Mouse (Mus musculus) 3T3-L1 (cell line): ENCODE data around the gene Foxp1.

ENCODE experiments used
- DNase-seq: peaks from one replicate; pipeline ENCODE4 v3.0.0-alpha.2; 2015; ENCODE audit warnings: low read depth, low spot score

Foxp1 gene

DNA sequence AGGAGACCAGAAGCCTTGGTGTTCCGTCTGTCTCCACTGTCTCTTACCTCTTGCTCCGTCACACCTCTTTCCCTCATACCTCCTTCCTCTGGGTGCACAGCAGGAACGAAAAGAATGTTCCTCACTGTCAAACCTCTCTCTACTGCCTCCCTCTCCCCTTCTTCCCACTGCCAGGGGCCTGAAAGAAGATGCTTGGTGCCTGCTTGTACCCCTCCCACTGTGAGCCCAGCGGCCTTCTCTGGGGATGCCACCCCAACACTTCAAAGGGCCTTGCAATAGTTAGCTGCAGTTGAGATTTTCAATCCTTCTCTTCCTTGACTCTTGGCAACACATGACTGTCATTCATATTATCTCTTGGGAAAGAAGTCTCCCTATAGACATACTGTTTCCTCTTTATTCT is 339.7 kb downstream of the Foxp1 start:
- no peak for DNase-seq

DNA sequence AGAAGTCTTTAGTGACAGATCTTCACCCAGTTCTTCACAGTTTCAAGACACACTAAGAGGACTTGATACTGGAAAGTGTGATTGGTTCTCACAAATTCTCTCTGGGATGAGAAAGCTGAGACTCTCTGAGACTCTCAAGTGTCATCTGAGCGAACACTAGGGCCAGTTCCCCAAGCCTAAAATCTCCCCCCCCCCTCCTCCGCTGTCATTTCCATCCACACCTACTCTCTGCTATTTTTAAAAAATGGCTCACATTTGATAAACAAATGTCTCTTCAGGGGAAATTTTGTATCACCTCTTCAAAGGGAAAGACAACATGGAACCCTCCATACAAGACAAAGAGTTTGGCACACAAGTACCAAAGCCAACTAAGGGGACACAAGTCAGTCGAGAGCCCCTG is 346.3 kb downstream of the Foxp1 start:
- no peak for DNase-seq

DNA sequence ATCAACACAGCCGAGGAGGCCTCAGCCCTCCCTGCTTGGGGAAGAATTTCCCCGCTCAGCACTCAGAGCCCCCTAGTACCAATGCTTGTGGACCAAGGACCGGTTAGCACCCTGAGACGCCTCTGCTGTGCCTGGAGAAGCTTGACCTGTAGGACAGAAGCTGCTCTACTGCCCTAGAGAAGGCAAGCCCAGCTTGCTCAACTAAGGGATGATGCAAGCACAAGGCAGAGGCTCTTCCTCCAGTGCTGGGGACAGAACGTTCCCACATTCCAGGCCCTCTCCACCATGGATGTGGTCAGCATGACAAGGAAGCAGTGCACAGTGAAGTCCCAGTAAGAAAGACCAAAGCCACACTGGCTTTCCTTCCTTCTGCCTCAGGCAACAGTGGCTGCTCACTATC is 347.1 kb downstream of the Foxp1 start:
- DNase-seq, result peak; percentile 39

DNA sequence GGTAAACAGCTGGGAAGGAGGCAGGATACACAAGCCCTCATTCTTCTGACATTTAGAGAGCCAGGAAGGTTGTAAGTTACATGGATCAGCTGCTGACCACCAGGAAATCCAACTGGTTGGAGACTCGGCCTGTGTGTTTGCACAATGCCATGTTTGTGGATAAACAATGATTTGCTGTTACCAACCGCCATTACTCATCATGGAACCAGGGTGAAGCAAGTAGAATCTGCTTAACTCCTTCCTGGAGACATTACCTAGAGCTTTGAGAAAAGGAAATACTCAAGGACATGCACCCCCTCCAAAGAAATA is 348.7 kb downstream of the Foxp1 start:
- no peak for DNase-seq

DNA sequence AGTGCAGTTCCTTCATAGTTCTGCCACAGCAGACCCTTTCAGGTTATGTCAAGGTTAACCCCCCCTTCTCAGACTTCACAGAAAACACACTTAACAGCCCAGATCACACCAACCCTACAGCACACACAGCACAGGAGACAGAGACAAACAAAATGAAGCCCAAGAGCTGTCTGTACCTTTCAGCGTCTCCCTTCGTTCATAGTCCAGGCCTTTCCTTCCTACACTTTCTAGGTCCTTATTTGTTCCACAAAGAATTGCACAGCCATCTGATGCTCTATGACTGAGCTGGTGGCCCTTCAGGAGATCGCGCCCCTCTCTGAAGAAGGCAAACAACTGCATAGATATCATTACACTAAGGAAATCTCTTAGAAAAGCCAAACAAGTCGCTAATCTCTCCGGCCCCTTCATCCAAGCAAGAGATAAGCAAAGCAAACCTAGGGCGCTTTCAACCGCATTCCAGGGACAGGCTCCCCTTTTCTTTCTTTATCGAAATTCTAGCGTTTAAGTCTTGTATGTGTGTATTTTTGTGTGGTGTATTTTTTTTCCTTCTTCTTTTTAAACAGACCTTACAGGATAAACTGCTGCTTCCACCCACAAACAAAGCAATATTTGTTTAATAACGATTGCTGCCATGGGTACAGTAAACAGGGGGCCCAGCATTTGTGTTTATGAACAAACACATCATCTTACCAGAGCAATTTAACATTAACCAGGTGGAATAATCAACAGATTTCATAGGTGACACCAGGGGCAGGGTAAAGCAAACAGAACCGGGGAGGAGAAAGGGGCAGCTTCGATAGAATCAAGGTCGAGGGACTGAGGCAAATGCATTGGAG is 349.2 kb downstream of the Foxp1 start:
- DNase-seq, result no peak

DNA sequence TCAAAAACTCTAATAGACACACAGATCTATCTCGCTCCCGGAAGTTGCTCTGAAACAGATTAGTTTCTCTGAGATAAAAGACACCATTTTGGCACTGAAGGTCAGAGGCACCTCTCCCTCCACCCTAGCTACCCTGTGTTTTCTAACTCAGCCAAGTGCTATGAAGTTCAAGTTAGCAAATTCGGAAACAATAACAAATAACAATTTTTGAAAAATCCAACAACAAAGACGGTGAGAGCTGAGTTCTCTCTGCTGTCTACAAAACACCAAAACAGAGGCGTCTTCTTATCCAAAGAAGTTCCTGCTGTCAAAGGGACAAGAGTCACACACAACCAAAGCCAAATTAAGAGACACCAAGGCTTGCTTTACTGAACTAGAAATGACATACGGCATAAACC is 349.9 kb downstream of the Foxp1 start:
- DNase-seq, result no peak

DNA sequence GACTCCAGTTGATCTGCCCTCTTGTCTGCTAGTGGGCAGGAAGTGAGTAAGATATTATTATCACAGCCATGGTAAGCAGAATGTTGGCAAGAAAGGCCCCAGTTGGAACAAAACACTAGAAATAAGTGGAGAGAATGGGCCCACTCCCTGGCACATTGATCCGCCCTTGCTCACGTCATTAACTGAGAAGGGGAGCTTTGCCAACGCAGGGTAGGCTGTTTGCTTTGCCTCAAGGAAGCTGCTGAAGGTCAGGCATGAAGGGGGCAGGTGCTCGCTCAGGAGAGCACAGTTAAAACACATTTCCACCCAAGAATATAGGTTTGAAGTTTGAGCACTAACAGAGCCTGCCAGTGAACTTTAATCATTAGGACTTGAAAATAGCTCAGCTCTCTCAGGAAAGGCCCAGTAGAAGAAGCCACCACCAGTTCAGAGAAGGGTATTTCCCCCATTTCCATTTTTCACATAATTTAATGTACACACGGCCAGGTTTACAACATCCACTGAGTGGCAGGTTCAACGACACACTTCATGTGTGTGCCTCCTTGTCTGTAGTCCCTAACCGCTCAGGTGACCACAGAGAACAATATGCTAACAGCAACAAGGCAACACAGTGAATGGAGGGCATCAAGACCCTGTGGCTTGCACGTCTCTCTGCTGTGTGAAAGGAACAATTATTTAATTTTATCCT is 350.5 kb downstream of the Foxp1 start:
- peak; percentile 27 for DNase-seq

DNA sequence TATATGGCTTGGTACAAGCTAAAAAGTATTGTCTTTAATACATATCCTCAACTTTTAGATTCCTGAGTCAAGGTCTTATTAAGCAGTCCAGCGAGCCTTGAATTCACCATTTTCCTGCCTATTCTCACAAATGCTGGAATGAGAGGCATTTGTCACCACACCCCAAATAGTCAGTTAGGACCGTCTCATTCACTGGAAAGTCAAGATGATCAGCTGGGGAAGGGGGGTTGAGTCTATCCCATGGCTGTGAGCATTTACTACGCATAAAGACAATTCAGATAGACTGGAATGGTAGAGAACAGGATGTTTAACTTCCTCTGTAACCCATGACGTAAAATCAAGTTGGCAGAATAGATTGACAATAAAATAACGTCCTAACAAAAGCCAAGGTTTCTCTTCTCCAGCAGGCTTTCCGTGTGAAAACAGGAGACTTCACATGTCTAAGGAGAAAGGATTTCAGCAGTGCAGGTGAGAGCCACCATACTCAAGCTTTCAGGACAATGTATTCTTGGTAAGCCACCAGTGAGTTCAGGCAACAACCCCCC is 351.2 kb downstream of the Foxp1 start:
- DNase-seq, result no peak

DNA sequence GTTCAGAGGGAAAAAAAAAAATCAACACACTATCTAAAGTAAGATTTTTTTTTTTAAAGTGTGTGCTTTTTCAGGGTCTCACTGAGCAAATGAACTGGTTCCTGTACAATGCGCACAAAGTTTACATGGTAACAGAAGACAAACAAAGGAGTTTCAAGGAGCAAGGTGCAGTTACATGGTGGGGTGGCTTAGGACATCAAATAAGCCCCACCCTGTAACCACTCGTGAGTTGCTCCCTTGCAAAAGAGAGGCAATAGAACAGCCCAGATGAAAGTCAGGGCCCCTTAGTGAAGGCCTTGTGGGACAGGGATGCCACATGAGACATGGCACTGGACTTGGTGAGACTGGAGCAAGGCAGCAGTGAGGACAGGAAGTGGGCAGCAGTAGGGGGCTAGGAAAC is 353.8 kb downstream of the Foxp1 start:
- no peak for DNase-seq

DNA sequence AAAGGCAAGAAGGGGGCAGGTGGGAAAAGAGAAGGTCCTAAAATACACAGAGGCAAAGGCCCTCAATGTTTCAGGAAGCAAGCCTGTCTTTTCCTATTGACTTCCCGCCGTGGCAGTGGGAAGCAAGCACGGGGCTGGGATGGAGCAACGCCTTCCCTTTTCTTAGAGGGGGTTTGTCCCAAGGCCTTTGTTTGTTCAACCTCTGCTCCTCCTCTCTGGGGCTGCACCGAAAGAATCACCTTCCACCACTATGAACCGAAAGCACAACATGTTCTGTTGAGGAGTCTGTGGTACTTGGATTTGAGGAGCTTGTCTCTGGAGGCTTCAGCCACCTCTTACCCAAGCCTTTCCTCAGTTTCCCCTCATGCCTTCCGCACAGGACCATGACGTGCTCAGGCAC is 355.5 kb downstream of the Foxp1 start:
- no peak for DNase-seq

DNA sequence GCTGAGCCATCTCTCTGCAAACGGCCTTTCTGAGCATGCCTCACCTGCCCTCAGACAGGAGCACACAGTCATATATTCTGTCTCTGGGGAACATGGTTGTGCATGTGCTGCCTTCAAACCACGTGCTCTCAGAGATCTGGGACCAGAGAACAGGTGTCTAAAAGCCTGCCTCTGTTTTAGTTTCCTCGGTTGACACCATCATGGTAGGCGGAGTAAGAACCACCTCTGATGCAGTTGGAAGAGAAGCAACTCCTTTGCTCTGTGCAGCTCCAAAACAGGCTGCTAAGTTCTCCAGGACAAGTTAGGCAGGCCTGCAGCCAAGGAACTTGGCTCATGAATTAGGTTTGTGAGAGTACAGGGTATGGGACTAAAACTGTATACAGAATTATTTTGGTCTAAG is 356.4 kb downstream of the Foxp1 start:
- DNase-seq, result no peak

DNA sequence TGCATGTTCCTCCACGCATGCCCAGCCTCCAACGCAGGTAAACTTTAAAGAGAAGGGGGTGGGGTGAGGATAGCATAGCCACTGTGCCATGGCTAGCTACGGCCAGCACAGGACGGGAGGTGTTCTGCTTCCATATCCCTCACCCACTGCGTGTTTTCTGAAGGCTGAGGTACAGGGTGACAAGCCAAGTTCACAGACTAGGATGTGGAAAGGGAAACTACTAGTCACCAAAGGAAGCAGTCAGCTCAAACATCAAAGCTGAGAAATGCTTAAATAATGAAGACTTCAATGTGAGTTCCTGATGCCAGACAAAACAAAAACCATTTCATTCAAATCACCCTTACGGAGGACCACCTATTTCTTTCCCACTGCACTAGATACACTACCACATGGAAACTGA is 357.8 kb downstream of the Foxp1 start:
- DNase-seq, result no peak

DNA sequence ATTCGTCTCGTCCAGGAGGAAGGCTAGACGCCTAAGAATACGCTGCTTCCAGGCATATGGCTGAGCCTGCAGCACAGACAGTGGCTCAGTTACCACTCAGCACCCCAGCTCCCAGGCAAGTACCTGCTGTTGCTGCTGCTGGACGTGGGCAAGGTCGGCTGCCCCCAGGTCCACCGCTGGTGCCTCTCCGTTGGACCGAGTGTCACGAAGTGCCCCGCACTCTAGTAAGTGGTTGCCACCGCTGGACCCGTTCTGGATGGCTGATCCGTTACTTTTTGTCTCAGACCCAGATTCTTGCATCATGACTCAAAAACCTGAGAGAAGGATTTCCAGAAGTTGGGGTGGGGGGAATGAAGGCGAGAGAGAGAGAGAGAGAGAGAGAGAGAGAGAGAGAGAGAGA is 359.8 kb downstream of the Foxp1 start:
- DNase-seq, result no peak

DNA sequence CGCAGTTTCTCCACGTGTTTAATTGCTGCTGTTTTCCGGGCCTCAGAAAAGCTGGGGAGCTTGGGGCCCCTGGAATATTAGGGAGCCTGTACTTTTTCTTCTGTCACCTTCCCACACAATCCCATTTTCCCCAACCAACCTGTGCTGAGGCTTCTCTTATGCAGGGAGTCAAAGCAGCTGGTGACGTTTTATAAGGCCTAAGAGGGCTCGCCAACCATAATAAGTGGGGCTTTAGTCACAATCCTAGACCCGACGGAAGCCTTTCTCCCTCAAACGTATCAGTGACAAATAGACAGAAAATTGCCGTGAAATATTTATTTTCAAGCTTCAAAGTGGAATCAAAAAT is 362.2 kb downstream of the Foxp1 start:
- DNase-seq, result no peak

DNA sequence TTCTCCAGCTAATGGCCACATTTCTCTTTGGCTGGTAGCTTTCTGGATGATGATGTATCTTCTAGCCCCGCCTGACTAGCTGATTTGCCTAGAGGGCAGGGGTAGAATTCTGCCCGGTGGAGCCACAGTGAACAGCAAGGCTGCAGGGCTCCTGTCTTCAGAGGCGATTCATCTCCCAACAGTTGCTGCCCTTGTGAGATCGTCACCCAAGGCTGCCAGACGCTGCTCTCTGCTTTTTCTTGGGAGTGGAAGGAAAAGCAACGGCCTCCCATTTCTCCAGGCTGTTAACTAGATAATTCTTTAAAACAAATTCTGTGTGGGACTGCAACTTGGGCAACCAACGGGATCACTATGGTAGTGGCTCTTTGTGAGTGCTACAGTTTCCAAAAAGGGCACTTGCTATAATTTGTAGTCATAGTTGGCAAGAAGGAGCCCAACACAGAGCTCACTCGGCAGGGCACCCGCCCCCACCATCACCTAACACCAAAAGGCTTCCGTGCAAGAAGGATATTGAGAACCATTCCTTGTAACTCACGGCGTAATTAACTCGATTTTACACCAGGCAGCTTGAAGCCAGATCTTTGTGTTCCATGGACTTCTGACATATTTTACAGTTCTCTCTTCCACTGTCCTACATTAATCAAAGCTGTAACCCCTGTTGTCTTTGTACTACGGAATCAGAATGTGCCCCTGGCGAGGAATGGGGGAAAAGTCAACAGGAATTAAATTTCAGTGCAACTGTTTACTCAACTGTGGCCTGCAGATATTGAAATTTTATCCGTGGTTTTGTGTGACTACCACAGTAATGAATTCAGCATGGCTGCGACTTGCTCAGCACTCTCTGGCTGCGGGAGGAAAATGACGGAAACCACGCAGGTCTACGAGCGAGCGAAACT is 362.8 kb downstream of the Foxp1 start:
- peak; percentile 62 for DNase-seq

DNA sequence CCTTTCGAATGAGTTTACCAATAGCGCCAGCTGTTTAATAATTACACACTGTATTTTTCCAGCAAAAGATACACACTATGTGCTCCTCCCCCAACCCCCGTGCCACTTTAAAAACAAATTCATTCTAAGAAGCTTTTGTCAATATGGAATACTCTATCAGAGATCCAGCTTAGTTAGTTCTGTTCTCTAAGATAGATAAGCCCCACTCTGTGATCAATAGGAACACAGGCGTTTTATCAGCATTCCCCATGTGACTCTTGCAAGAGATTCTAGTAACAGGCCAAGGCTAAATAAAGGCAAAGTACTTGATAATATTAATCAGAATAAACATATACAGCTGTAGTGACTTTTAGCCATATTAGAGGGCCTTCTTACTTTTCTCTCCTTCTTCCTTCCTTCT is 368.8 kb downstream of the Foxp1 start:
- DNase-seq, result no peak

DNA sequence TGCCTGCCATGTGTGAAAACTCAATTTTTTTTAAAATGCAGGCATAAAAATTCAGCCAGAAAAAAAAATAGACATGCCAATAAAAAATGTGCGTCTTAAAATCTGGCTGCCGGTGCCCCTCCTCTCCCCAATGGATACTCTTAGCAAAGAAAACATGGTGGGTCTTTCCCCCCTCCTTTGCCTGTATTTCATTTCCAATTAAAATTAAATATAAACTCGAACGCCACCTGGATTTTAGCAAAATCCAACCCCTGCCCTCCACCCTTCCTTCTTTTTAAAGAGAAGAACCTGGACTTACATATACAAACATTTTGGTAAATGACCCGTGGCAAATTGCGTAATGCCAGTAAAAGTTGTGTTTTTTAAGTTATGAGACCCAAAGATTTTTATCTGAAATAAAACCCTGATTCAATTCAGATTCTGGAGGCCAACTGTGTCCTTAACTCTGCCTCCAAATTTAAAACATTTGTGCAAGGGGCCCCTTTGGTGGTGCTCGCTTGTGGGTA is 376.1 kb downstream of the Foxp1 start:
- DNase-seq, result no peak

DNA sequence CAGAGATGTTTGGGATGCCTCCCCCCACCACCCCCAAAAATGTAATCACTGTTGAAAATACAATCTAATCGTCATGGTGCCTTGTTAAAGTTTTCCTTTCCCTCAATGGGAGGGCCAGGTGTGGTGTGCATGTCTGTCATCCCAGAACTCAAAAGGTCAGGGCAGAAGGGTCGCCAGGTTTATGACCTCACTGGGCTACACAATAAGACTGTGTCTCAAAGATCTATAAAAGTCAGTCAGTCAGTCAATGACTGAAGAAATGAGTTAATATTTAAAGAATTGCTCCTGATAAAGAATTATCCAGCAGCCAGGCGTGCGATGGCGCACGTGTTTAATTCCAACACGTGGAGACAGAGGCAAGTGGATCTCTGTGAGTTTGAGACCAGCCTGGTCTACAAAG is 377.5 kb downstream of the Foxp1 start:
- no peak for DNase-seq

DNA sequence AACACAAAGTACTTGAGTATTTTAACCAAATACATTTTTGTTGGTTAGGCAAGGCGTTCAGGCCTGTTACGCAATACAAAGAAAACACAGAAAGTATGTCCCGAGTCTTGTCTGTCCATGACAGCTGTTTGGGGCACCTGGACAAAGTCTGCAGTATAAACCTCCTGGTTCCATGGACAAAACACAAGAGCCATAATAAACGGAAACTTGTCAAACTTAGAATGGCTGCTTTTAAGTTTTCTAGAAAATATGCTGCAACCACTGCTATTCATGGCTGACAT is 378.8 kb downstream of the Foxp1 start:
- DNase-seq, result no peak

DNA sequence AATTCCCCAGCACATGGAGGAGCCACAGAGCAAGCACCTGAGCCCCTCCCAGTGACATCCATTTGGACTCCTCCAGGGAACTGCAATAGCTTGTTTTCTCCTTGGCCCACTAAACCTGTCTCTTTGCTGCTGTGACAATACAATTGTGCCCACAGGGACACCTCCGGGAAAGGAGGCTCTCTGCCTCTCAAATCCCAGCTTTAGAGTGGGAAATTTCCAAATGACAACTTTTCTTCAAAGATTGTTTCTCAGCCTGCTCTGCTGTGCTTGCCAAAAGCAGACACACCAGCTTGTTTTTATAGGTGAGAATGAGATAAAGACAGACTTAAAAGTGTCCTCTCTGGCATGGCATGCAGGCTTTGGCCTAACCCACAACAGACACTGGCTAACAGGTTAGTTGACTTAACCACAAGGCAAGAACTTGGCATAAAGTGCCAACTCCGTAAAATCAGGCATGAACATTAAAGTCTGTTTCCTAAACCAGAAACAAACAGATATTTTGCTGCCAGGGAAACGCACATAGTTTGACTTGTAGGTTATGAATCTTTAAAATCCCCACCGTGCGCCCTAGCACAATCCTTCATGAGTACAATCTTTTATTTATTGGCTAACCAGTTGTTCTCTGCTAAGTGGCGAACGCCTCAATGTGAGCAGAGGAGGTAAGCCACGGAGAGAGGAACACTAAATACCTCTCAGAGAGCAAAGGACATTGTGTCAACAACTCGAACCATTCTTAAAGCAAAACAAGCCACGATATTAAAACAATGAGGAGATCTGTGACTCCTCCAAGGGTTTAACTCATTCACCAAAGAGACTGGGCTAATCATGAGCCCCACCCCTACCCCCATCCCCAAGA is 379.4 kb downstream of the Foxp1 start:
- DNase-seq, result peak; percentile 38

DNA sequence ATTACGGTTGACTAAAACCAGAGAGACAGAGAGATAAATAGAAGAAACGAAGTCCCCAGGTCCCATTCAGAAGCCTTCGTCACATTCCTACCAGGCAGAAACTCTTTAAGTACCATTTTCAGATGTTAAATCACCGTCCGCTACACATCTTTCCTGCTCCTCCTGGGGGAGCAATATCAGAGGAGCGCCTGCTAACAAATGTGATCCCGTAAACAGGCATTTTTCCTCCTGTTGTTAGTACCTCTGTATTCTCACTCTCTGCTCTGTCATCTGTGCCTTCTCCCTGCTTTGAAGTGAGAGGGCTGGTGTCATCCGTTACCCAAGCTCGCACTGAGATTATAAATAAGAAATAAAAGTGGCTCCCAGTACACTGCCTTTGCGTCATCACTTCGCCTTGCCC is 384.5 kb downstream of the Foxp1 start:
- no peak for DNase-seq
